Mouse (Mus musculus) thymus, adult 2 months (tissue): ENCODE measurements around the gene Igsf9.

Source experiments
- CTCF ChIP-seq: fragments of 200-500 bp; IDR thresholded peaks from 2 replicates; pipeline ENCODE4 v1.5.1; 2012; ENCODE audit warnings: mild to moderate bottlenecking, control low read depth, low read length, moderate library complexity, borderline replicate concordance; ENCODE audit not compliant: control insufficient read depth, poor library complexity, insufficient read depth; ENCODE audit errors: extremely low read depth
- POLR2A ChIP-seq: fragments of 200-500 bp; IDR thresholded peaks from 2 replicates; pipeline ENCODE4 v1.6.1; 2012; ENCODE audit warnings: mild to moderate bottlenecking, low read length, control low read depth, moderate library complexity; ENCODE audit not compliant: control insufficient read depth, poor library complexity, insufficient read depth; ENCODE audit errors: extremely low read depth

- TF ChIP-seq CTCF, result no peak
- TF ChIP-seq POLR2A, result no peak
Measured at GRCm38 (mm10) chr1:172441935-172442445, 39.6 kb upstream of the Igsf9 start.
